Mouse (Mus musculus) midbrain, embryonic 13.5 days (tissue): ENCODE results near the gene Papln. TPM values are rescaled to one million over a fixed set of nuclear protein-coding genes. Genes with fewer than 3 reads are reported as not detected.

ENCODE experiments used
- ATAC-seq: fragments of 200-750 bp; cut with Nextera tagmentation; 2 replicates; pipeline ENCODE4 v1.8.0; 2017; ENCODE audit warnings: mild to moderate bottlenecking, moderate TSS enrichment, moderate library complexity
- H3K27ac ChIP-seq: fragments of 300-500 bp; sonication (generic); 2 replicates; pipeline ENCODE4 v1.5.1; 2015; ENCODE audit warnings: inconsistent platforms, mild to moderate bottlenecking, moderate library complexity
- H3K27me3 ChIP-seq: fragments of 300-500 bp; sonication (generic); 2 replicates; pipeline ENCODE4 v1.6.1; 2015; ENCODE audit warnings: mild to moderate bottlenecking, inconsistent platforms
- H3K36me3 ChIP-seq: fragments of 300-500 bp; sonication (generic); 2 replicates; pipeline ENCODE4 v1.6.1; 2015; ENCODE audit warnings: mild to moderate bottlenecking, inconsistent platforms
- H3K4me1 ChIP-seq: fragments of 300-500 bp; sonication (generic); replicated peaks from 2 replicates; pipeline ENCODE4 v1.6.1; 2015; ENCODE audit warnings: inconsistent platforms
- H3K4me2 ChIP-seq: fragments of 300-500 bp; sonication (generic); replicated peaks from 2 replicates; pipeline ENCODE4 v1.6.1; 2015; ENCODE audit warnings: moderate library complexity, mild to moderate bottlenecking, inconsistent platforms
- H3K4me3 ChIP-seq: fragments of 300-500 bp; sonication (generic); replicated peaks from 2 replicates; pipeline ENCODE4 v1.5.1; 2015; ENCODE audit warnings: mild to moderate bottlenecking, inconsistent platforms
- H3K9ac ChIP-seq: fragments of 300-500 bp; sonication (generic); replicated peaks from 2 replicates; pipeline ENCODE4 v1.6.1; 2015; ENCODE audit warnings: mild to moderate bottlenecking, inconsistent platforms
- H3K9me3 ChIP-seq: fragments of 300-500 bp; sonication (generic); 2 replicates; pipeline ENCODE4 v1.6.1; 2016; ENCODE audit warnings: mild to moderate bottlenecking, inconsistent platforms
- WGBS: fragments of 180-500 bp; shearing (Covaris S2); methylation state at CpG from one replicate; pipeline ENCODE4 v1.1.7; 2015; 5-methylcytosine and 5-hydroxymethylcytosine counted together
- polyA plus RNA-seq: library from polyadenylated mRNA; unstranded; fragments of >200 nt; fragmentation: Nextera tagmentation; extraction: Ambion mirVana; gene quantifications from 2 replicates; pipeline ENCODE4 v1.2.1, GENCODE M21; 2015

The Papln gene
- polyA plus RNA-seq = 0.08 and 0.11 TPM in 2 replicates

GRCm38 (mm10) chr12:83763311-83764043 lies at the start of gene Papln:
Gene Papln (plus strand): TSS chr12:83763634.
- no peaks in the 10 kb centered on the region for H3K9me3 ChIP-seq
- H3K36me3 ChIP-seq = no peaks in the 10 kb centered on the region
- H3K4me3 ChIP-seq = peak within 1 kb of the TSS; percentile 24
- peak within 1 kb of the TSS; percentile 59 for H3K4me2 ChIP-seq
- no peak within 1 kb of the TSS for H3K27ac ChIP-seq
- peak; percentile 63 for ATAC-seq
- peak within 1 kb of the TSS; percentile 44; the same call in 1 of the 2 replicates for H3K9ac ChIP-seq
- H3K27me3 ChIP-seq = peaks cover 11% of the 10 kb centered on the region; the same call in 1 of the 2 replicates
- H3K4me1 ChIP-seq = peaks cover 22% of the 10 kb centered on the region
- 16% methylated on average over 29 of the region's 31 CpGs for WGBS

DNA sequence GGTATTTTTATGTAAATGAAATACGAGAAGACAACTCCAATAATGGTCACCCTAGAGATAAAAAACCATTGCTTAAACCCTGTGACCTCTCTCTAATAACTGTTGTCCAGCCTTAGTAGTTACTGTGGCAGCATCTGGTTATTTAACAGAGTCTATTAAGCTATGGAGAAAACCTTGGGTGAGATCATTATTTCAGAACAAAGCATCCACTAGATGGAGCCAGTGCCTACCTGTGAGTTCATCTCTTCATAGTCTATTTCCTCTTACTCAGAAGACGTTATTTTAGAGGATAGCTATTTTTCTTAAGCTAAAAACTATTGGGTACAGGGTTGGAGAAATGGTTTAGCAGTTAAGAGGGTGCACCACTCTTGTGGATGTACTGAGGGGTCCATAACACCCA lies 49.7 kb upstream of the Papln start:
- H3K4me3 ChIP-seq = no peak overlapping the region
- no peak for ATAC-seq
- H3K9ac ChIP-seq = no peak overlapping the region
- H3K9me3 ChIP-seq = no peaks in the 10 kb centered on the region
- no peak overlapping the region for H3K4me2 ChIP-seq
- H3K27ac ChIP-seq = no peak overlapping the region
- peaks cover 73% of the 10 kb centered on the region for H3K36me3 ChIP-seq
- 52% methylated on average over 2 of the region's 2 CpGs for WGBS
- H3K4me1 ChIP-seq = no peaks in the 10 kb centered on the region
- no peaks in the 10 kb centered on the region for H3K27me3 ChIP-seq

GRCm38 (mm10) chr12:83716416-83717184 lies 46.8 kb upstream of the Papln start:
- Histone ChIP-seq H3K4me1 (no peaks in the 10 kb centered on the region), H3K27me3 (no peaks in the 10 kb centered on the region), H3K9me3 (no peaks in the 10 kb centered on the region), H3K9ac (no peak overlapping the region), H3K4me3 (no peak overlapping the region), H3K36me3 (peaks cover 85% of the 10 kb centered on the region), H3K4me2 (no peak overlapping the region), H3K27ac (no peak overlapping the region)
- 91% methylated on average over 15 of the region's 15 CpGs for WGBS
- ATAC-seq = no peak

DNA sequence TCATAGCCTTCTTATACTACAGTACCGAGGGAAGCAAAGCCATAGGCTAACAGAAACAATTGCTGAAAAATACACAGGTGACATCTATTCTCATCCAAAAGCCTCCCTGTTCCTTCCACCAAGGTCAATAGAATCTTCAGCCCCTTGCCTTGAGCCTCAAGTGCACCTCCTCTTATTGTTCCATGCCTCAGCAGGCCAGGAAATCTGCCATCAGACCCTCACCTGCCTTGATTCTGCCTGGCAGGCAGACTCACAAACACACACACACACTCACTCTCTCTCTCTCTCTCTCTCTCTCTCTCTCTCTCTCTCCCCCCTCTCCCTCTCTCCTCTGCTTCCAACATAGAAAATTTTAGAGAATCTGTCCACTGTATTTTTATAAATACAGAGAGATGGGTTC lies 44.0 kb upstream of the Papln start:
- Histone ChIP-seq H3K9ac (no peak overlapping the region), H3K27ac (no peak overlapping the region), H3K9me3 (no peaks in the 10 kb centered on the region), H3K27me3 (no peaks in the 10 kb centered on the region), H3K4me1 (no peaks in the 10 kb centered on the region), H3K4me2 (no peak overlapping the region), H3K36me3 (peaks cover 80% of the 10 kb centered on the region), H3K4me3 (no peak overlapping the region)
- no peak for ATAC-seq
- WGBS = 100% methylated on average over 1 of the region's 1 CpGs

- ATAC-seq = no peak
- peaks cover 81% of the 10 kb centered on the region for H3K36me3 ChIP-seq
- H3K4me2 ChIP-seq = no peak overlapping the region
- H3K27ac ChIP-seq = no peak overlapping the region
- no peak overlapping the region for H3K4me3 ChIP-seq
- H3K9me3 ChIP-seq = no peaks in the 10 kb centered on the region
- 79% methylated on average over 6 of the region's 6 CpGs for WGBS
- no peaks in the 10 kb centered on the region for H3K4me1 ChIP-seq
- H3K27me3 ChIP-seq = no peaks in the 10 kb centered on the region
- no peak overlapping the region for H3K9ac ChIP-seq
Observed at GRCm38 (mm10) chr12:83721281-83721680, 42.2 kb upstream of the Papln start.

DNA sequence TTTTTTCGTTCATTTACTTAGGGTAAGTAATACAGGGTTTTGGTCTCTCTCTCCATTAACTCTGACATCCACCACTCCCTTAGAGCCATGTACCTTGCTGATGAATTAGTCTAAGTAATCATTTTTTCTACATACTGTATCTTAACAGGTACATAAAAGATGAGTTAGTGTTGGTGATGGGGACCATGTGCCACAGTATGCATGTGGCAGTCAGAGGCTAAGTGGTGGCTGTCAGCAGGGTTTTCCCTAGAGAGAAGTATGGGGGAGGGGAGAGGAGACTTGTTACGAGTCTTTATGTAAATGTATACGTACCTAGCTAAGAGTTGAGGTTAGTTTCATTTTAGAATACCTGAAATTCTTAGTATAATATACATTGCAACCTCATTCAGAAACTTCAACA lies 40.4 kb upstream of the Papln start:
- H3K4me3 ChIP-seq = no peak overlapping the region
- WGBS = 81% methylated on average over 3 of the region's 3 CpGs

GRCm38 (mm10) chr12:83726510-83727308 lies 36.7 kb upstream of the Papln start:
- no peak for ATAC-seq
- Histone ChIP-seq H3K27me3 (no peaks in the 10 kb centered on the region), H3K36me3 (peaks cover 87% of the 10 kb centered on the region), H3K9me3 (no peaks in the 10 kb centered on the region), H3K4me3 (no peak overlapping the region), H3K4me1 (no peaks in the 10 kb centered on the region), H3K4me2 (no peak overlapping the region), H3K9ac (no peak overlapping the region), H3K27ac (no peak overlapping the region)
- WGBS = 93% methylated on average over 12 of the region's 12 CpGs

More for the DNA sequence above, 40.4 kb upstream of the Papln start:
- H3K9ac ChIP-seq = no peak overlapping the region
- H3K4me1 ChIP-seq = no peaks in the 10 kb centered on the region
- H3K27ac ChIP-seq = no peak overlapping the region
- peaks cover 79% of the 10 kb centered on the region for H3K36me3 ChIP-seq
- ATAC-seq = no peak
- no peak overlapping the region for H3K4me2 ChIP-seq
- no peaks in the 10 kb centered on the region for H3K27me3 ChIP-seq
- no peaks in the 10 kb centered on the region for H3K9me3 ChIP-seq

DNA sequence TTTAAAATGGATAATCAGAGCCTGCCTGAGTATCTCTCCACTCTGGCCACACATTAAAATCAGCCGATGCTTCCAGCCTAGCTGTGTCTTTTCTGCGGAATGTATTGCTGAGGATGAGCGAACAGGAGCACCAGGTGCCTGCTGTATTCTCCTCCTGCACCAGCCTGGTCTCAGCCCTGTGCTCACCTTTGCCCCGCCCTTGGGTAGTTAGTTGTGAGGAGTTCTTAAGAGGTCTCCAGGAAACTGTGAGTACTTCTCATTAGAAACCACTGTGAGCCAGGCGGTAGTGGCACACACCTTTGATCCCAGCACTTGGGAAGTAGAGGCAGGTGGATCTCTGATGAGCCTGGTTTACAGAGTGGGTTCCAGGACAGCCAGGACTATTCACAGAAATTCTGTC lies 31.2 kb upstream of the Papln start:
- no peak overlapping the region for H3K4me2 ChIP-seq
- no peaks in the 10 kb centered on the region for H3K27me3 ChIP-seq
- no peak overlapping the region for H3K27ac ChIP-seq
- H3K4me1 ChIP-seq = no peaks in the 10 kb centered on the region
- 96% methylated on average over 5 of the region's 5 CpGs for WGBS
- ATAC-seq = no peak
- no peaks in the 10 kb centered on the region for H3K9me3 ChIP-seq
- peaks cover 94% of the 10 kb centered on the region for H3K36me3 ChIP-seq
- no peak overlapping the region for H3K9ac ChIP-seq
- H3K4me3 ChIP-seq = no peak overlapping the region

DNA sequence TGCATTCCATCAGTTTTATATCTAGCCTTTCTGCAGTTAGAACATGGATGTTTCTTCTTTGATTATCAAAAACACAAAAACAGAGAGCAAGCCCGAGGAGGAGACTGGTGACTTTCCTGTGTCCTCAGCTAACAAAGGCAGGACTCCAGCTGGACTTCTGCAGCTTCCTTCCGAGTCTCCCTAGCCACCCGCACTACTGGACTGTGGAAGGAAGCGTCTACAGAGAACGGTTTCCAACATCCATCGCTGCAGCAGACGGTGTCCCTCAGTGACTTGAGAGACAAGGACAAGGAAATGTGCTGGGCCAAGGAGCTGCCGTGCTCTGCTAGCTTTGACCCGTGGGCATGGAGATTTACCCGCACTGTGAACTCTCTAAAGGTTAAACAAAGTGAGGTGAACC lies 29.4 kb upstream of the Papln start:
- Histone ChIP-seq H3K4me2 (no peak overlapping the region), H3K27me3 (no peaks in the 10 kb centered on the region), H3K9me3 (no peaks in the 10 kb centered on the region), H3K4me3 (no peak overlapping the region), H3K9ac (no peak overlapping the region), H3K4me1 (no peaks in the 10 kb centered on the region), H3K36me3 (peaks cover 85% of the 10 kb centered on the region), H3K27ac (no peak overlapping the region)
- WGBS = 92% methylated on average over 10 of the region's 10 CpGs
- no peak for ATAC-seq

DNA sequence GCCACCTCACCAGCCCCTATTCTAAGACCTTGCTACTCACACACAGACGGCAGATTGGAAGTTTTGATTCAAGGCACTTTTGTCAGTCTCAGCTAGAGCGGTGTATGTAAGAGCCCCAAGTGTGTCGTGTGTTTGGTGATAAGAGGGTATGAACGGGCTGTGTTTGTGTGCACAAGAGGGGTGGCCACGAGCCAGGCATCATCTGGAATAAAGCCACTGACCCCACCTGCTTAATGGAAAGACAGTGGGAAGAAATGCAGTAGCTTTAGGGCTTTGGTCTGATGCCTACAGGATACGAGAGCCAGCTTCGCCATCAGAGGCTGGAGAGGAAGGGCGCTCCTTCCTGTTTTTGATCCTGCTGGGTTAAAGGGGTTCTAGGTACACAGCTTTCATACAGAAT lies 27.2 kb upstream of the Papln start:
- no peak for ATAC-seq
- Histone ChIP-seq H3K9ac (no peak overlapping the region), H3K27me3 (no peaks in the 10 kb centered on the region), H3K9me3 (no peaks in the 10 kb centered on the region), H3K4me1 (no peaks in the 10 kb centered on the region), H3K4me2 (no peak overlapping the region), H3K4me3 (no peak overlapping the region), H3K27ac (no peak overlapping the region), H3K36me3 (peaks cover 64% of the 10 kb centered on the region)
- 93% methylated on average over 8 of the region's 8 CpGs for WGBS

- no peak overlapping the region for H3K27ac ChIP-seq
- no peak overlapping the region for H3K4me2 ChIP-seq
- ATAC-seq = no peak
- H3K9ac ChIP-seq = no peak overlapping the region
- H3K27me3 ChIP-seq = no peaks in the 10 kb centered on the region
- WGBS = 92% methylated on average over 1 of the region's 1 CpGs
- peaks cover 40% of the 10 kb centered on the region for H3K36me3 ChIP-seq
- no peaks in the 10 kb centered on the region for H3K9me3 ChIP-seq
- no peaks in the 10 kb centered on the region for H3K4me1 ChIP-seq
- no peak overlapping the region for H3K4me3 ChIP-seq
Observed at GRCm38 (mm10) chr12:83738651-83739050, 24.8 kb upstream of the Papln start.

DNA sequence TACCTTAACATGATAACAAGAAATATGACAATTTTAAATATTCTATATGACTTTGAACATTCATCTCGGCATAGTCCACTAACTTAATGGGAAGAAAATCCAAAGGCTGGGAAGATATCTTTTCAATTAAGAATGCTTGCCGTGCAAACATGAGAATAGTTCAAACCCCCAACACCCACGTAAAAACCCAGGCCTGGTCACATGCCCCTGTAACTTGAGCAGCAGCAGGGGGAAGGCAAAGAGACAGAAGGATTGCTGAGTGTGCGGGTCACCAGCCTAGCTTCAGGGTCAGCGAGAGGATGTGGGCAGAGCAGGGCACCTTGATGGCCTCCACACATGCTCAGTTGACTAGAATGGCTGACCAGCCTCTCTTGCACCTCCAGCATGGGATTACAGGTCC lies 21.7 kb upstream of the Papln start:
- Histone ChIP-seq H3K27ac (no peak overlapping the region), H3K9me3 (no peaks in the 10 kb centered on the region), H3K9ac (no peak overlapping the region), H3K4me3 (no peak overlapping the region), H3K4me2 (no peak overlapping the region), H3K36me3 (peaks cover 11% of the 10 kb centered on the region; the same call in 1 of the 2 replicates), H3K4me1 (no peaks in the 10 kb centered on the region), H3K27me3 (no peaks in the 10 kb centered on the region)
- WGBS = 87% methylated on average over 5 of the region's 5 CpGs
- no peak for ATAC-seq
